Mouse (Mus musculus) C2C12 (cell line): ENCODE measurements around the gene Ahdc1.

ENCODE experiments used
- CEBPB ChIP-seq: IDR thresholded peaks from one replicate; pipeline ENCODE4 v1.6.1; 2011; ENCODE audit warnings: low read depth, mild to moderate bottlenecking, control low read depth, moderate library complexity
- CTCF ChIP-seq: IDR thresholded peaks from one replicate; pipeline ENCODE4 v1.5.1; 2011; ENCODE audit not compliant: control insufficient read depth, insufficient read depth, insufficient read length
- MAX ChIP-seq: IDR thresholded peaks from one replicate; pipeline ENCODE4 v1.6.1; 2011; ENCODE audit warnings: mild to moderate bottlenecking, control low read depth
- MYOD1 ChIP-seq: IDR thresholded peaks from one replicate; pipeline ENCODE4 v1.6.1; 2011; ENCODE audit warnings: low read depth; ENCODE audit not compliant: control insufficient read depth, insufficient read length
- MYOG ChIP-seq: IDR thresholded peaks from one replicate; pipeline ENCODE4 v1.6.1; 2011; ENCODE audit not compliant: control insufficient read depth, insufficient read length; ENCODE audit errors: extremely low read depth
- USF1 ChIP-seq: IDR thresholded peaks from one replicate; pipeline ENCODE4 v1.6.1; 2011; ENCODE audit warnings: low read depth, mild to moderate bottlenecking, control low read depth, moderate library complexity

DNA sequence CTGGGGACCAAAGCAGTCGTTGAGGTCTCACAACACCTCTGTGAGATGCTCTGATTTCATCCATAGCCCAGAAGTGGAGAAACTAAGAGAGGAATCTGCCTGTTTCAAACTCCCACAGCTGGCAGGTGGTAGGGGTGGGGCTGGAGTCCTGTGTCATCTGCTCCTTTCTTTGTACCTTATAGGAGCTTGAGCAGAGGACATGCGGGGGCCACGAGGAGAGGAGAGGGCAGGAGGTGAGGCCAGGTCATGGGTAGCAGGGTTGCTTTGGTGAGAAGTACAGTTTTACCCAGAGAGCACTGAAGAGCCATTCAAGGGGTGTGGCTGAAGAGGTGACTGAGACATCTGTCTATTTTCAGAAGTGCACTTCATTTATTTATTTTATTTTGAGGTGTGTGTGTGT lies 103.7 kb downstream of the Ahdc1 start:
- TF ChIP-seq MYOD1 (no peak), CTCF (no peak), MAX (no peak), CEBPB (no peak), MYOG (no peak), USF1 (no peak)
